Mouse (Mus musculus) testis, adult 2 months (tissue): ENCODE results near the gene Rbfox1.

Experiments used
- CTCF ChIP-seq: fragments of 200-500 bp; IDR thresholded peaks from 2 replicates; pipeline ENCODE4 v1.5.1; 2012; ENCODE audit warnings: low read depth, mild to moderate bottlenecking, inconsistent platforms, low read length, moderate library complexity; ENCODE audit not compliant: control insufficient read depth, insufficient read depth, insufficient replicate concordance
- POLR2A ChIP-seq: fragments of 200-500 bp; IDR thresholded peaks from 2 replicates; pipeline ENCODE4 v1.6.1; 2012; ENCODE audit warnings: low read depth, mild to moderate bottlenecking, inconsistent platforms, low read length, moderate library complexity; ENCODE audit not compliant: control insufficient read depth

- TF ChIP-seq CTCF (no peak), POLR2A (no peak)
Measured at GRCm38 (mm10) chr16:7097071-7097470, 1211.9 kb downstream of the Rbfox1 start.
